Mouse (Mus musculus) forebrain, embryonic 13.5 days (tissue): ENCODE measurements around the gene Cox4i2. TPM values are rescaled to one million over a fixed set of nuclear protein-coding genes. Genes with fewer than 3 reads are reported as not detected.

Experiments
- ATAC-seq: fragments of 200-750 bp; cut with Nextera tagmentation; 2 replicates; pipeline ENCODE4 v1.8.0; 2017
- H3K27ac ChIP-seq: fragments of 300-500 bp; sonication (generic); 2 replicates; pipeline ENCODE4 v1.5.1; 2015; ENCODE audit warnings: inconsistent platforms, mild to moderate bottlenecking, moderate library complexity
- H3K27me3 ChIP-seq: fragments of 300-500 bp; sonication (generic); 2 replicates; pipeline ENCODE4 v1.6.1; 2015; ENCODE audit warnings: mild to moderate bottlenecking, inconsistent platforms
- H3K36me3 ChIP-seq: fragments of 300-500 bp; sonication (generic); 2 replicates; pipeline ENCODE4 v1.6.1; 2015; ENCODE audit warnings: mild to moderate bottlenecking, inconsistent platforms; ENCODE audit not compliant: poor library complexity, severe bottlenecking
- H3K4me1 ChIP-seq: fragments of 300-500 bp; sonication (generic); 2 replicates; pipeline ENCODE4 v1.6.1; 2015; ENCODE audit warnings: inconsistent platforms
- H3K4me2 ChIP-seq: fragments of 300-500 bp; sonication (generic); 2 replicates; pipeline ENCODE4 v1.6.1; 2015; ENCODE audit warnings: inconsistent platforms, mild to moderate bottlenecking, moderate library complexity
- H3K4me3 ChIP-seq: fragments of 300-500 bp; sonication (generic); 2 replicates; pipeline ENCODE4 v1.5.1; 2015; ENCODE audit warnings: mild to moderate bottlenecking, inconsistent platforms
- H3K9ac ChIP-seq: fragments of 300-500 bp; sonication (generic); 2 replicates; pipeline ENCODE4 v1.6.1; 2015; ENCODE audit warnings: mild to moderate bottlenecking, inconsistent platforms
- H3K9me3 ChIP-seq: fragments of 300-500 bp; sonication (generic); replicated peaks from 2 replicates; pipeline ENCODE4 v1.6.1; 2016; ENCODE audit warnings: inconsistent platforms
- WGBS: fragments of 180-500 bp; shearing (Covaris S2); methylation state at CpG from one replicate; pipeline ENCODE4 v1.1.7; 2015; 5-methylcytosine and 5-hydroxymethylcytosine counted together
- polyA plus RNA-seq: library from polyadenylated mRNA; unstranded; fragments of >200 nt; fragmentation: Nextera tagmentation; extraction: Ambion mirVana; gene quantifications from 2 replicates; pipeline ENCODE4 v1.2.1, GENCODE M21; 2015

Gene Cox4i2
- polyA plus RNA-seq = 4.4 and 4.8 TPM in 2 replicates

DNA sequence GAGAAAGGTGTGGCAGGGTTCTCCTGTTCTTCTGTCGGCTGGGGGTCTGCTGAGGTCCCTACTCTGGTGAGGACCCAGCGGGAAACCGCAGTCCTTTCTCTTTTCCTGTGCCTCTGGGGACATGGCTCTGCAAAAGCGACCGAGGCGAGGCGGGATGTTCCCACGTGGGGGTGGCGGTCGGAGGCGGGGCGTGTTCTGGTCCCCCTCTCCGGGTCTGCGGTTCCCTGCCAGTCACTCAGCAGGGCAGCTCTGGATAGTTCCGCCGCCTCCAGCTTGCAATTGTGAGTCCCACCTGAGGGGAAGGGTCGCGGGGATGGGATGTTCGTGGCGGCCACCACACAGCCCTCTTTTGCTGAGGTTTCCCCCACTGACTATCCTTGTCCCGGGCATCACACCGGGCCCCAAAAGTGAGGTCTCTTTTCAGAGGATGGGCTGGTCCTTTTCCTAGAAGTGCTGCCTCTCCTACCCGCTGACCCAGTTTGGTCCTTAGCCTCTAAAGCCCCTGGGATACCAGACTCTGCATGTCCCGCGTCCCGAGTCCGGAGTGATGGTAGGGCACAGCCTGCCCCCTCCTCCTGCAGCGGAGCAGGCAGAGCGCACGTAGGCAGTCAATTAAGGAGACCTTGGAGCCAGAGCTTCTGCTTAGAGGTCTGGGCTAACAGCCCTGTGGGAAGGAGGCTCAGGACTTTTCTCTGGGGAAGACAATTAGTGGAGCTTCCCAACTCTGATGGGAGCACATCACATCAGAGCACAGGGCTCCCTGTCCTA is at the start of gene Cox4i2:
Gene Cox4i2 (plus strand): TSS at position 230 of the 768 bp plus-strand sequence.
- Histone ChIP-seq H3K27ac (no peak within 1 kb of the TSS), H3K4me3 (peak within 1 kb of the TSS; percentile 20), H3K4me1 (peaks cover 12% of the 10 kb centered on the region), H3K27me3 (0 out of 2 replicates have a peak, but pooled peaks cover 10% of the 10 kb centered on the region), H3K9ac (peak within 1 kb of the TSS; percentile 31), H3K36me3 (no peaks in the 10 kb centered on the region), H3K4me2 (peak within 1 kb of the TSS; percentile 54), H3K9me3 (no peaks in the 10 kb centered on the region)
- no peak; the same call in 1 of the 2 replicates for ATAC-seq
- WGBS = 1% methylated on average over 30 of the region's 30 CpGs

DNA sequence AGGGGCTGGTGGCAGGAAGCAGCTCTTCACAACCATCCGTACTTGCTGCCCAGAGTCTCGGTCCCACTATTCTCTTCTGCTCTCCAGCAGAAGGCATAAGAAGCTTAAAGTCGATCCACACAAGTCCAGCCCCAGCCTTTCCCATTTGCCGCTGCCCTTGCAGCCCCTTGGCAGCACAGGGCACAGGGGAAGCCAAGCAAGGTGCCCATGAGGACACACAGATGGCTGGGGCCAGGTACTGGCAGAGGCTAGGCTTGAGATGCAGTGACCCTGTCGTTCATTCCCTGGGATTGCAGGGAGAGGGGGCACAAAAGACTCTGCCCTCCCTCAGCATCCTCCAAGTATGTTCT is 49.7 kb upstream of the Cox4i2 start:
- no peak overlapping the region for H3K4me3 ChIP-seq
- WGBS = 85% methylated on average over 5 of the region's 5 CpGs
- no peaks in the 10 kb centered on the region for H3K9me3 ChIP-seq
- H3K4me1 ChIP-seq = peaks cover 33% of the 10 kb centered on the region
- ATAC-seq = no peak
- H3K9ac ChIP-seq = no peak overlapping the region
- no peaks in the 10 kb centered on the region for H3K27me3 ChIP-seq
- peaks cover 79% of the 10 kb centered on the region for H3K36me3 ChIP-seq
- H3K27ac ChIP-seq = no peak overlapping the region; the same call in 1 of the 2 replicates
- H3K4me2 ChIP-seq = no peak overlapping the region

DNA sequence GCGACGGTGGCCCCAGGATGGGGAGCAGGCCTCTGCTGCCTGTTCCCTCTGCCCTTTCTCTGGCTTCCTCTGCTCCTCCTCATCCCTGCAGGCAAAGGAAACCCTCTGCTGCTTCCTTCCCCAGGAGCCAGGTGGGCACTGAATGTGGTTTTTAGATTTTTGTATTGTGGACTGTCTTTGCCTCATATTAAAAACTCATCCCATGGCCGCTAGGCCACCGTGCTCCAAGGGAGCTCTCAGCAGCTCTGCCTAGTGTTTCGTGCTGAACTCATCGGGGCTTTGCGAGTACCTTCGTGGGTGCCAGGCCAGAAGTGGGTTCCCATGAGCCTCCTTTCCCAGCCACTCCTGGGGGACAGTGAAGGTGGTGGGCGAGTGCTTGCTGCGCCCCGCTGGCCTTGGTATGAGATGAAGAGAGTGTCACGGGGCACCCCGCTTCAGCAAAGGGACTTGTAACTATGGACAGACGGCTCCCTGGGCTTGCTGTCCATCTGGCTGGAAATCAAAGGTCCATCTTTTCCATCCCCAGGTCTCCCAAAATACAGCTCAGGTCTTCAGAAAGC is 49.1 kb upstream of the Cox4i2 start:
- no peak for ATAC-seq
- Histone ChIP-seq H3K36me3 (peaks cover 77% of the 10 kb centered on the region), H3K4me2 (no peak overlapping the region), H3K9ac (0 out of 2 replicates have a peak overlapping the region, but pooled peaks have one; percentile 32), H3K27me3 (no peaks in the 10 kb centered on the region), H3K9me3 (no peaks in the 10 kb centered on the region), H3K4me1 (peaks cover 33% of the 10 kb centered on the region), H3K27ac (peak overlapping the region; percentile 54), H3K4me3 (no peak overlapping the region)
- 91% methylated on average over 14 of the region's 14 CpGs for WGBS

DNA sequence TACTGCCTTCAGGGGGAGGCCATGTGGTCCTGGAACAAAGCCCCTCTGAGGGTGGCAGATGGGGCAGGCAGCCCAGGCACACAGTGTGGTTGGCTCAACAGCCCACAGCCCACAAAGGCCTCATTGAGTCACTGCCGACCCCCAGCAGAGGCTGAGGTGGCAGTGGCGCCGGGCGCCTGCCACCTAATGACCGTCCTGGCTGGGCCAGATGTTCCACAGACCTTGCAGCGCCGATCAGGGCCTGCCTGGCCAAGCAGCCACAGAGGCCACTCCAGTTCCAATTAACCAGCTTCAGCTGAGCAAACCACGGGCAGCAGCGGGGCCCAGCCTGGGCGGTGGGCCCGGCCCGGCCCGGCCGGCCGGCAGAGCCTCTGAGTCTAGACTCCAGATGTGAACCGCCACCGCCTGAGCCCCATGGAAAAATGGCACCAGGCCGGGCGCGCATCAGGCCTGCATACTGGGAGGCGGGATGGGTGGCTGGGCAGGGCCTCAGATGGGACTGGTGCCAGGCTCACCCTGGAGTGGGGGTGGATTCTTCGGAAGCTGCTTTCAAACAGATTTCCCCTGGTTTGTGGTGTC is 47.9 kb upstream of the Cox4i2 start:
- Histone ChIP-seq H3K9ac (peak overlapping the region; percentile 32; the same call in 1 of the 2 replicates), H3K9me3 (no peaks in the 10 kb centered on the region), H3K4me2 (no peak overlapping the region), H3K4me3 (no peak overlapping the region), H3K36me3 (peaks cover 67% of the 10 kb centered on the region), H3K27me3 (no peaks in the 10 kb centered on the region), H3K27ac (peak overlapping the region; percentile 54), H3K4me1 (peaks cover 33% of the 10 kb centered on the region)
- peak; percentile 56 for ATAC-seq
- WGBS = 73% methylated on average over 22 of the region's 22 CpGs

DNA sequence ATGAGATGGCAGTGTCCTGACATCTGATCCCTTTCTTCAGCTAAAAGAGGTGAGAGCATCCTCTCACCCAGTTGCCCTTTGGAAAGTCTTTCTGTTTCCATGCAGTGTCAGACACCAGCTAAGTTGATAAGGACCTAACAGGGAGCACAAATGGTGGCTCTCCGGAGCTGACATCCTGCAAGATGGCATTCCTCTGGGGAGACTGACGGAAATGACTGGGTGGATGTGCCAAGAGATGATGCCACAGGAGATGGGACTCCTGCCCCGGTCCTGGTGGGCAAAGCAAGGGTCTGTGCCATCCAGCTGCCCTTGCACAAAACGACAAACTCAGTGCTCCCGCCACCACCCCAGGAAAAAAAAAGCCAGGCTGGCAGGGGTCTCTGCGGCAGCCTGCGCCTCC is 46.8 kb upstream of the Cox4i2 start:
- no peaks in the 10 kb centered on the region for H3K27me3 ChIP-seq
- H3K36me3 ChIP-seq = peaks cover 56% of the 10 kb centered on the region
- peak overlapping the region; percentile 42 for H3K4me3 ChIP-seq
- H3K4me1 ChIP-seq = peaks cover 33% of the 10 kb centered on the region
- peak overlapping the region; percentile 78 for H3K27ac ChIP-seq
- peak overlapping the region; percentile 62 for H3K4me2 ChIP-seq
- 32% methylated on average over 7 of the region's 7 CpGs for WGBS
- peak overlapping the region; percentile 74 for H3K9ac ChIP-seq
- ATAC-seq = no peak
- no peaks in the 10 kb centered on the region for H3K9me3 ChIP-seq

DNA sequence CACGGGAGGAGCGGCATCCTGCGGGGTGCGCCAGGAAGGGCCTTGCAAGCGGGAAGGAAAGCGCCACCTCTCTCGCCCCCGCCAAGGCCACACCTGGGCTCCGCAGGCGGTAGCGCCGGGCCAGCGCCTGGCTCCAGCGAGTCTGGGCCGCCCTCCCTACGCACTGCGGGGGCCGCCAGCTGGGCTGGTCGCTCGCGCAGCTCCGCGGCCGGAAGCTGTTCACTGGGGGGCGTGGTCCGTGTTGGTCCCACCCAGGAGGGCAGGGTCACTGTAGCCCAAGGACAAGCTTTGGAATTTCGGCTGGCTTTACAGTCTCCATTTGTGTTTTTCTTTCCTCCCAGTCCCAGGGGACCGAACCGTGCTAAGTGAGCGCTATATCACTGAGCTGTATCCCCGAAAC is 46.3 kb upstream of the Cox4i2 start:
- 3% methylated on average over 27 of the region's 31 CpGs for WGBS
- H3K36me3 ChIP-seq = peaks cover 52% of the 10 kb centered on the region

DNA sequence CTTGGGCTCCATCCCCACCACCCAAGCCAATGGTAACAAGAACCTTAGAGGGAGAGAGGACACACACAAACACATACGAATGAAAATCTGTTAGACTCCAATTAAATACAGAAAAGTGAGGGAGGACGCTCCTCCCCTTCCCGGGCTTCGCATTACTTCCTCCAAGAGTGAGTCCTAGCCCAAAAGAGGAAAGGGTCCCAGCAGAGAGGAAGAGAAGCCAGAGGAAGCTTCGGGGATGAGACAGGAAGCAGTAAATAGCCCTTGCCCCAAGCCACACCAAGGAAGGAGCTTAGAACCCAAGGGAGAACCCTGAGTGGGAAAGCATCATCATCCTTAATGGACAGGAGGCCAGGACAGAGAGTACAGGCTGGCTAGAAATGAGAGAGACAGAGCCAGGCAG is 44.9 kb upstream of the Cox4i2 start:
- no peak overlapping the region for H3K9ac ChIP-seq
- H3K4me1 ChIP-seq = peaks cover 33% of the 10 kb centered on the region
- H3K4me3 ChIP-seq = no peak overlapping the region
- no peaks in the 10 kb centered on the region for H3K9me3 ChIP-seq
- H3K36me3 ChIP-seq = peaks cover 38% of the 10 kb centered on the region
- H3K4me2 ChIP-seq = no peak overlapping the region
- H3K27me3 ChIP-seq = no peaks in the 10 kb centered on the region
- H3K27ac ChIP-seq = no peak overlapping the region
- 93% methylated on average over 5 of the region's 5 CpGs for WGBS
- ATAC-seq = no peak

More for the DNA sequence above, 46.3 kb upstream of the Cox4i2 start:
- ATAC-seq = peak; percentile 92
- peak overlapping the region; percentile 62 for H3K4me2 ChIP-seq
- peak overlapping the region; percentile 74 for H3K9ac ChIP-seq
- H3K4me1 ChIP-seq = peaks cover 33% of the 10 kb centered on the region
- H3K9me3 ChIP-seq = no peaks in the 10 kb centered on the region
- H3K27ac ChIP-seq = peak overlapping the region; percentile 78
- no peaks in the 10 kb centered on the region for H3K27me3 ChIP-seq
- H3K4me3 ChIP-seq = peak overlapping the region; percentile 42

DNA sequence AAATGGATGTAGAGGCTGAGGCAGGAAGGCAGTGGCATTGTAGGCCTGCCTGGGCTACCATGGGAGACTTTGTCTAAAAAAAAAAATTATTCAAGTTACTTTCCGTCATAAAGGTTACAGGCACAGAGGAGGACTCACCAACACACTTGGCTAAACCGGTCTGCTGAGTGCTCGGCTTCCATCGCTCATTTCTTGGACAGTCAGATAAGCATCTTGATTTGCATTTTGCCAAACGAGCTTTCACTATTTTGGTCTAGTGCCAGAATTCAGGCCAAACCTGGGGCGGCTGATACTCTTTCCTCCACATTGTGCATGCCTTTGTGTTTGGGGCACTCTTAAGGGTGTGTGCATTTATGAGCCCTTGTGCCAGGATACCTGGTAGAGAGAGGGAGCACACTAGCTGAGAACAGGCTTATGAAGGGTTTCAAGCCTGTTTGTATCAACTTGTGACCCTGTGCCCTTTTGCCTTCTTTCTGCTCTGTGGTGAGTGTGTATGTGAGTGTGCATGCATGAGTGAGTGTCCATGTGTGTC is 37.7 kb upstream of the Cox4i2 start:
- no peak overlapping the region for H3K27ac ChIP-seq
- whole genome bisulfite sequencing = 43% methylated on average over 6 of the region's 6 CpGs
- H3K4me1 ChIP-seq = peaks cover 23% of the 10 kb centered on the region

DNA sequence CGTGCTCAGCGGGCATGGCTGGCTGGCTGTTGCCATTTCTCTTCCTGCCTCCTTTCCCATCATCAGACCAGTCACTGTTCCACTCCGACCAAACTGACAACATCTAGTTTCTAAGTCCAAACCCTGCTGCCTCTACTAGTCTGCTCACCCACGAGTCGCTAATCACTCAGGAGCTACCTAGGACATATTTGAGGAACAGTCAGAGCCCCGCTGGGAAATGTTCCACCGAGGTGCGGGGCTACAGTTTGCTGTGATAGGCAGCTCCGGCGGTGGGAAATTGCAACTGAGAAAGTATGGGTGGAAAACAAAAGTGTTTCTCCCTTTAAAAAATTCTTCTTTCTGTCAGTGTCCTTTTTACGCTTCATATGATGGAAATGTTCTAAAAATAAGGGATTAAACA is 36.3 kb upstream of the Cox4i2 start:
- peak overlapping the region; percentile 14; the same call in 1 of the 2 replicates for H3K27ac ChIP-seq
- H3K4me1 ChIP-seq = peaks cover 23% of the 10 kb centered on the region
- no peak overlapping the region for H3K4me2 ChIP-seq
- H3K9me3 ChIP-seq = no peaks in the 10 kb centered on the region
- 0 out of 2 replicates have a peak, but pooled peaks cover 3% of the 10 kb centered on the region for H3K36me3 ChIP-seq
- no peak overlapping the region for H3K4me3 ChIP-seq
- 58% methylated on average over 11 of the region's 11 CpGs for WGBS
- no peak overlapping the region for H3K9ac ChIP-seq
- ATAC-seq = no peak
- H3K27me3 ChIP-seq = no peaks in the 10 kb centered on the region

More for the DNA sequence above, 37.7 kb upstream of the Cox4i2 start:
- Histone ChIP-seq H3K9me3 (no peaks in the 10 kb centered on the region), H3K27me3 (no peaks in the 10 kb centered on the region), H3K9ac (no peak overlapping the region), H3K36me3 (0 out of 2 replicates have a peak, but pooled peaks cover 3% of the 10 kb centered on the region), H3K4me2 (no peak overlapping the region), H3K4me3 (no peak overlapping the region)
- ATAC-seq = no peak

DNA sequence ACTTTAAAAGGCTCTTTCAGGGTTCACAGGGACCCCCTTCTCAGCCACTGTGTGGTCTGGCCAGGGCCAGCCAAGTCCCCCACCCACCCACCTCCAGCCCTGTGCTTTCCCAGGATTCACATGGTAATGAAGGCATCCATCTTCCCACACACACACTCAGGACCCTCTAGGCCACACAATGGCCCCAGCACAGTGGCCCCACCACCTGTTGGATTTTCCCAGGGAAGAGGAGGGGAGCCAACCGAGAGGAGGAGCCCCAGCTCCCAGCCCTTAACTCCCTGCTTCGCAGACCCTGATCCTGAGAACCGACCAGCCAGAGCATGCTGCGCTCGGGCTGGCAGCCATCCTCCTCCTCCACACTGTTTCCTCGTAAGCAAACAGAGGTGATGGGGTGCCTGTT is 35.9 kb upstream of the Cox4i2 start:
- H3K9ac ChIP-seq = no peak overlapping the region
- ATAC-seq = peak; percentile 75
- 0 out of 2 replicates have a peak overlapping the region, but pooled peaks have one; percentile 12 for H3K4me2 ChIP-seq
- WGBS = 13% methylated on average over 6 of the region's 6 CpGs
- 0 out of 2 replicates have a peak, but pooled peaks cover 3% of the 10 kb centered on the region for H3K36me3 ChIP-seq
- no peaks in the 10 kb centered on the region for H3K9me3 ChIP-seq
- no peak overlapping the region for H3K4me3 ChIP-seq
- H3K27me3 ChIP-seq = no peaks in the 10 kb centered on the region
- peaks cover 23% of the 10 kb centered on the region for H3K4me1 ChIP-seq
- 0 out of 2 replicates have a peak overlapping the region, but pooled peaks have one; percentile 14 for H3K27ac ChIP-seq

DNA sequence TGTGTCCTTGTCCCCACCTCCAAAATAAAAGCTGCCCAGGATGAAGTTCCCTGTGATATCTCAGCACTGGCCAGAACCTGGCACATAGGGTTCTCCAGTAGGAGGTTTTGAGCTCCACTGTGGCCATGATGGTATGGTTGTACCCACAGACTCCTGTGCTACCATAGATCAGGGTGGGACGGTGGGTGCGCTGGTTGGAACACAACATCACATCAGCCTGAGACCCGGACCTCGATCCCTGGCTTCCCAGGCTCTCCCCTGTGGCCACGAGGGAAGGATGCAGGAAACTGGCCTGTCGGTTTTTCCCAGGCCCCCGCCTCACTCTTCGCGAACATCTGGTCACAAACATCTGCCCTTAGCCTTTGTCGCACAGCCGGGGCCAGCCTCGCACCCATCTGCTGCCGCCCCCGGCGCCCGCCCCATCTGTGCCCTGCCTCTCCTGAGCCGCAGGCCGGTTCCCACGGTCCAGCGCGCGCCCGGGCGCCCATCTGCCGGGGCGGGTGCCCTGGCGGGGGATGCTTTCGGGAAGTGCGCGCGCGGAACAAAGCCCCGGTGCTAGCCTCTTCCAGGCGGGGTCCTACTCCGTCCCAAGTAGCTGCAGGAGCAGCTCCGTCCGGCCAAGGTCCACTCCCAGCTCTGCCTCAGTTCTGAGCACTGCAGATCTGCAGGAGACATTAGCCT is 30.2 kb upstream of the Cox4i2 start:
- H3K9me3 ChIP-seq = no peaks in the 10 kb centered on the region
- H3K4me1 ChIP-seq = peaks cover 9% of the 10 kb centered on the region
- H3K9ac ChIP-seq = peak overlapping the region; percentile 55
- 4% methylated on average over 37 of the region's 37 CpGs for WGBS
- 0 out of 2 replicates have a peak overlapping the region, but pooled peaks have one; percentile 20 for H3K27ac ChIP-seq
- peaks cover 3% of the 10 kb centered on the region; the same call in 1 of the 2 replicates for H3K27me3 ChIP-seq
- peak overlapping the region; percentile 30 for H3K4me3 ChIP-seq
- peak; percentile 68 for ATAC-seq
- no peaks in the 10 kb centered on the region for H3K36me3 ChIP-seq
- H3K4me2 ChIP-seq = peak overlapping the region; percentile 61
